Mouse (Mus musculus) testis, adult 2 months (tissue): ENCODE measurements around the gene Olfr1390. TPM values are rescaled to one million over a fixed set of nuclear protein-coding genes. Genes with fewer than 3 reads are reported as not detected.
"Not testable (repeated sequence)": the region's sequence is repeated elsewhere in the genome, so short reads cannot be mapped to it uniquely, and the experiment has no call there.

Source experiments
- H3K27ac ChIP-seq: fragments of 200-500 bp; 2 replicates; pipeline ENCODE4 v1.5.1; 2012; ENCODE audit warnings: low read depth, low read length; ENCODE audit not compliant: control insufficient read depth, insufficient read depth
- H3K27me3 ChIP-seq: fragments of 200-500 bp; 2 replicates; pipeline ENCODE4 v1.6.1; 2012; ENCODE audit warnings: mild to moderate bottlenecking, low read length, moderate library complexity; ENCODE audit not compliant: control insufficient read depth, insufficient read depth
- H3K36me3 ChIP-seq: fragments of 200-500 bp; 2 replicates; pipeline ENCODE4 v1.6.1; 2012; ENCODE audit warnings: mild to moderate bottlenecking, low read length; ENCODE audit not compliant: control insufficient read depth, insufficient read depth
- H3K4me1 ChIP-seq: fragments of 200-500 bp; 2 replicates; pipeline ENCODE4 v1.6.1; 2012; ENCODE audit warnings: low read length; ENCODE audit not compliant: control insufficient read depth, insufficient read depth
- H3K4me3 ChIP-seq: fragments of 200-500 bp; 2 replicates; pipeline ENCODE4 v1.5.1; 2012; ENCODE audit warnings: low read depth, mild to moderate bottlenecking, low read length, moderate library complexity, mixed read lengths; ENCODE audit not compliant: control insufficient read depth
- CTCF ChIP-seq: fragments of 200-500 bp; IDR thresholded peaks from 2 replicates; pipeline ENCODE4 v1.5.1; 2012; ENCODE audit warnings: low read depth, mild to moderate bottlenecking, inconsistent platforms, low read length, moderate library complexity; ENCODE audit not compliant: control insufficient read depth, insufficient read depth, insufficient replicate concordance
- POLR2A ChIP-seq: fragments of 200-500 bp; IDR thresholded peaks from 2 replicates; pipeline ENCODE4 v1.6.1; 2012; ENCODE audit warnings: low read depth, mild to moderate bottlenecking, inconsistent platforms, low read length, moderate library complexity; ENCODE audit not compliant: control insufficient read depth
- polyA plus RNA-seq: library from polyadenylated mRNA; depleted of rRNA; stranded (reverse); fragments of >200 nt; gene quantifications from 2 replicates; pipeline ENCODE4 v1.2.3, GENCODE M21; 2012; rRNA removed

Olfr1390 gene
- not detected in 2 replicates for polyA plus RNA-seq

- TF ChIP-seq CTCF: no peak
- no peak for TF ChIP-seq POLR2A
- Histone ChIP-seq H3K4me1 (no peaks in the 10 kb centered on the region), H3K4me3 (no peak within 1 kb of the TSS), H3K27ac (no peak within 1 kb of the TSS), H3K27me3 (no peaks in the 10 kb centered on the region), H3K36me3 (no peaks in the 10 kb centered on the region)
Observed at GRCm38 (mm10) chr11:49334888-49335287, at the start of gene Olfr1390. Gene Olfr1390 (plus strand): TSS chr11:49335188.

GRCm38 (mm10) chr11:49287251-49287650 is 47.7 kb upstream of the Olfr1390 start:
- Histone ChIP-seq H3K27me3 (no peaks in the 10 kb centered on the region), H3K4me3 (no peak overlapping the region), H3K27ac (no peak overlapping the region), H3K36me3 (no peaks in the 10 kb centered on the region), H3K4me1 (no peaks in the 10 kb centered on the region)
- TF ChIP-seq CTCF (no peak), POLR2A (no peak)

GRCm38 (mm10) chr11:49292777-49293176 is 42.2 kb upstream of the Olfr1390 start:
- no peak overlapping the region for H3K4me3 ChIP-seq
- H3K36me3 ChIP-seq: no peaks in the 10 kb centered on the region
- H3K27me3 ChIP-seq: no peaks in the 10 kb centered on the region
- no peak overlapping the region for H3K27ac ChIP-seq
- TF ChIP-seq POLR2A (no peak), CTCF (no peak)
- H3K4me1 ChIP-seq: no peaks in the 10 kb centered on the region

GRCm38 (mm10) chr11:49304441-49304840 is 30.5 kb upstream of the Olfr1390 start, which contains the start of gene Olfr10:
Gene Olfr10 (plus strand): TSS chr11:49304741.
- Histone ChIP-seq H3K4me1 (no peaks in the 10 kb centered on the region), H3K27ac (no peak within 1 kb of the TSS), H3K36me3 (no peaks in the 10 kb centered on the region), H3K27me3 (no peaks in the 10 kb centered on the region), H3K4me3 (no peak within 1 kb of the TSS)
- TF ChIP-seq CTCF (no peak), POLR2A (no peak)

GRCm38 (mm10) chr11:49308547-49308946 is 26.4 kb upstream of the Olfr1390 start:
- not testable (repeated sequence) for H3K27me3 ChIP-seq, H3K27ac ChIP-seq, H3K4me1 ChIP-seq

GRCm38 (mm10) chr11:49322442-49322841 is 12.5 kb upstream of the Olfr1390 start, which contains the start of gene Olfr1391:
Gene Olfr1391 (plus strand): TSS chr11:49322742.
- Histone ChIP-seq H3K36me3 (no peaks in the 10 kb centered on the region), H3K4me1 (no peaks in the 10 kb centered on the region), H3K27ac (no peak within 1 kb of the TSS), H3K27me3 (no peaks in the 10 kb centered on the region), H3K4me3 (no peak within 1 kb of the TSS)
- TF ChIP-seq CTCF (no peak), POLR2A (no peak)

More at GRCm38 (mm10) chr11:49308547-49308946, 26.4 kb upstream of the Olfr1390 start:
- not testable (repeated sequence) for H3K36me3 ChIP-seq, H3K4me3 ChIP-seq

- H3K36me3 ChIP-seq: no peaks in the 10 kb centered on the region
Observed at GRCm38 (mm10) chr11:49326726-49327125, 8.3 kb upstream of the Olfr1390 start.

GRCm38 (mm10) chr11:49329686-49330085 is 5.3 kb upstream of the Olfr1390 start:
- Histone ChIP-seq H3K27ac (no peak overlapping the region), H3K4me3 (no peak overlapping the region), H3K4me1 (no peaks in the 10 kb centered on the region), H3K36me3 (no peaks in the 10 kb centered on the region), H3K27me3 (no peaks in the 10 kb centered on the region)
- TF ChIP-seq CTCF (no peak), POLR2A (no peak)

More at GRCm38 (mm10) chr11:49326726-49327125, 8.3 kb upstream of the Olfr1390 start:
- no peak overlapping the region for H3K27ac ChIP-seq
- no peaks in the 10 kb centered on the region for H3K27me3 ChIP-seq
- H3K4me1 ChIP-seq: no peaks in the 10 kb centered on the region
- TF ChIP-seq POLR2A (no peak), CTCF (no peak)
- no peak overlapping the region for H3K4me3 ChIP-seq
